Mouse (Mus musculus): ENCODE results near the gene Rps6ka2. TPM values are rescaled to one million over a fixed set of nuclear protein-coding genes. Genes with fewer than 3 reads are reported as not detected.
"Not testable (repeated sequence)": the region's sequence is repeated elsewhere in the genome, so short reads cannot be mapped to it uniquely, and the experiment has no call there.

The Rps6ka2 gene
- total RNA-seq (2021) = 10 to 100 TPM; 12.9 to 23.2 TPM
- long read RNA-seq, experiment 1, partial matches to known transcripts = 5 of 6 reads
- long read RNA-seq, experiment 1, other reads (novel, unspliced or antisense) = 1 of 6 reads
- long read RNA-seq, experiment 2, full-length matches to known transcripts = 3 of 6 reads
- long read RNA-seq, experiment 2, partial matches to known transcripts = 1 of 6 reads
- long read RNA-seq, experiment 2, other reads (novel, unspliced or antisense) = 2 of 6 reads

DNA sequence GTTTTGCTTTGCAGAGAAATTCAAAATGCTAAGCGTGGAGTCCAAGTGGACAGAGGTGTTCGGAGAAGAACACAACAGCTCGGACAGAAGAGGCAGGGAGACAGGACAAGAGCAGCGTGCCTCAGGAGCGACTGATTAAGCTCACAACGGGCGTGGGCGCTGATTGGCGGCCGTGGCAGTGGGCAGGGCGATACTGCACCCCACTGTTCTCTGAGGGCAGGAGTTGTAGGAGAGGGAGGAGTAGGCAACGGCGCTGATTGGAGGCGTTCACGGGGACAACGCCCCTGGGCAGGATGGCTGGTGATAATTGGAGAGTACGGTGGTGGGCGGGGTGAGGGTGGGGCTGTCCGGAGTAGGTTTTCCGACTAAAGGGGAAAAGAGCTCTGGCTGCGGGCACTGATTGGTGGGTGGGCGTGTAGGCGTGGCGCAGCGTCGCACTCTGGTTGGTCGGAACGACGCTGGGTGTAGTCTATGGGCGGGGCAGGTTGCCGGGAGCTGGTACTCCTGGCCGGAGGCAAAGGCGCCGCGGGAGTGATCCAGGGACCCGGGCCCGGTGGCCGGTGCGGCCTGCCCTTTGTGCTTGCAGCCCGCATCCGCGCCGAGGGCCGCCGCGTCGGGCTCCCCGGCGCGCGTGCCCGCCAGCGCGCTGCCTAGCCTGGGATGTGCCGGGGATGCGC lies at the start of gene Rps6ka2:
TSS of gene Rps6ka2 (plus strand) at position 489 of the 677 bp plus-strand sequence.
- peak; percentile 97 for DNase-seq

DNA sequence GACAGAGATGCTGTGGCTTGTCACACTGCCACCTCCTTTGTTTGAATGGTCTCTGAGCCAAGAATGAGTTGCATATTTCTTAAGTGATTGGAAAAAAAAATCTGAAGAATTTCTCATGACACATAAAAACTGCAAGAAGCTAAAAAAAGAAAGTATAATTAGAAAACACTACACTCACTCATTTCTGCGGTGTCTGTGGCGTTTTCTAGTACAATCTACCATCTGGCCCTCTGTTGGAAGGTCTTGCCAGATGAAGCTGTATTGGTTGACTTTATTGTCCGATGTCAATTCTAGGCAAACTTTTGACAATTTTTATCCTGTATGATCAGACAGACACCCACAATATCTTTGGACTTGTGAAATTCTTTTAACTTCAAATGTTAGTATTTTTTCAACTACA lies 49.1 kb upstream of the Rps6ka2 start:
- DNase-seq = not testable (repeated sequence)

DNA sequence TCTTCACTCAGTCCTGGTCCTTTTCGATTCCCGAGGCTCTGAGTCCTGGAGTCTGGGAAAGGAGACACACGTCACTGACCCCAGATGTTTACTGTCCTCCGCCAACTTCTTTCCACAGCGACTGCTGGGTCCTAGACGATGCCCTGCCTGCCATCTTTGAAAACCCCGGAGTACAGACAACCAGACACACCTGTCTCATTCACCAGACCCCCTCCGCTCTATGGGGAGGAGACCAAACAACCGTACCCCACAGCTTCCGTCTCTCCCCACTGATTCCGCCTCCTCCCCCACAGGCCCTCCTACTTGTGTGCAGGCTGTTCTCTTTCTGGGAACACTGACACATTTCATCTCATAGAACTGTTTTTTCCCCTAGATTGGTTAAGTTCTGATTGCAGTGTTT lies 47.4 kb upstream of the Rps6ka2 start:
- DNase-seq = not testable (repeated sequence)

DNA sequence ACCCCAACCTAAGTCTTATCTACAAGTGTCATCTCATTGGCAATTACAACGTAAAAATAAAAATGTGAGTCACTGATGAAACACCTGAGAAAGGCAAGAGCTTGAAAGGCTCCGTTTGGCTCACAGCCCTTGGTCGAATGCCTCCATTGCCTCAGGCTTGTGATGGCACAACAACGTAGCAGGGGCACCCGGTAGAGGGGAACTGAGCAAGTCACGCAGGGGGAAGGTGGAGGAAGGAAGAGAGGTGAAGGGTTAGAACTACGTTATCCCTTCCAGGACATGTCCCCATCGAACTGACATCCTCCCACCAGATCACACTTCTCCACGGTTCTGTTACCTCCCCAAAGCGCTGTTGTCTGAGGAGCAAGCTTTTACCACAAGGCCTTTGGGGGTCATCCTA lies 43.4 kb upstream of the Rps6ka2 start:
- not testable (repeated sequence) for DNase-seq

DNA sequence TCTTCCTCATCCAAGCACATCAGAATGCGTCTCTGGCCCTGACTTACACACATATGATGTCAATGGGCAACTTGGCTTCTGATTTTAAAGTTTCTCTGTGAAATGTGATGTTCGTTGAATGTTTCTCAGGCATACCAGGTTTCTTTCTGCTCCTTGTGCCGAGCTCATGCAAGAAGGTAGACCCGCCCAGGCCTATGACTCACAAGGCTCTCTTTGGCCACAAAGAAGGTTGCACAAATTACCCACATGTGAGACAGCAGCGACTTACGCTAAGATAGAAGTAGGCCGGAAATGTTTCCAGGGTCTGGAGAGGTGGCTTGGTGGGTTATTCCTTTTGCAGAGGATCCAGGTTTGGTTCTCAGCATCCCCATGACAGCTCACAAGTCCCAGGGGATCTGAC lies 35.9 kb upstream of the Rps6ka2 start:
- not testable (repeated sequence) for DNase-seq

DNA sequence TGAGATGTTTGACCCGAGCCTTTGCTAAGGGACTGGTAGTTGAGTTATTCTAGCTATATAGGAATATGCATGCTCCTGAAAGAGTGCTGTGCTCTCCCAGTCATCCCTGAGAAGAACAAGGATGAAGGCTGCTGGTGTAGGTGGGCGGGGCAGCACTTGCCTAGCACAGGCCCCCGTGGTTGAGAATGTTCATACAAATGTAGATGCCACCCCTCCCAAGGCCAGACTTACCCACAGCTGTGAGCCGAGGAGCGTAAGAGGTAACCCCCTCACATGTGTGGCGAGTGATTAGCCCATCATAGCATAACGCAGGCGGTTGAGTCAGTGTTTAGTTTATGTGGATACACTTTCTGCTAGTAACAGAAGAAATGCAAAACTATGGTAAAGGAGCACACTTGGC lies 34.6 kb upstream of the Rps6ka2 start:
- not testable (repeated sequence) for DNase-seq

DNA sequence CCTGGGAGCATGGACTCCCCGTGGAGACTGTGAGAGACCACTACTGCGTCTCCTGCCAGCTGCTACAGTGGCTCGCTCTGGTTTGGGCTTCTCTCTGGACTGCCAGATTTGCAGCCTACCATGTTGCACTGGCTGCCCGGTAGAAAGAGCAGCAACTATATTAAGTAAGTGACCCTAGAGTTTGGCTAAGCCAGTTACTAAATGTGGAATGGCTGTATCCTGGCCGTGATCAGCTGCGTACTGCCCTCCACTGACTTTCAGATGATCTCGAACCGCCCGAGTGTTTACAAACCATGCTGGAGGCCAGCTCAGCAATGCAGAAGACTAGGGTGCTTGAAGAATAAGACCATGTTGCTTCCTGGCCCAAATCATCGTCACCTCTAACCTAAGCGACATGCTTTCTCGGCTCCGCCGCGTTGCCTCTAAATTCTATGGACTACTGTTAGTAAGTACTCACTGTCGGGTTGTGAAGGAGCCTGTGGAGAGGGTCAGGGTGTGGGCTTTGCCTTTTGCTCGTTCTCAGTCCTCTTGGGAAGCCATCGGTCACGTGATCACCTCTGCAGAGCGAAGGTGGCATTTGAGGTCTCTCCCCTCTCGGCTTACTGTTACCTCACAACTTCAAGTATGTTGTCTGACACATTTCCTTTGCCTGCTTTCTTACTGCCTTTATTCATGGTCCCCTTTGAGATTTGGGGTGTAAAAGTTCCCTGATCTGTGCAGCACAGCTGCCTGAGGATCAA lies 31.6 kb upstream of the Rps6ka2 start:
- no peak for DNase-seq

DNA sequence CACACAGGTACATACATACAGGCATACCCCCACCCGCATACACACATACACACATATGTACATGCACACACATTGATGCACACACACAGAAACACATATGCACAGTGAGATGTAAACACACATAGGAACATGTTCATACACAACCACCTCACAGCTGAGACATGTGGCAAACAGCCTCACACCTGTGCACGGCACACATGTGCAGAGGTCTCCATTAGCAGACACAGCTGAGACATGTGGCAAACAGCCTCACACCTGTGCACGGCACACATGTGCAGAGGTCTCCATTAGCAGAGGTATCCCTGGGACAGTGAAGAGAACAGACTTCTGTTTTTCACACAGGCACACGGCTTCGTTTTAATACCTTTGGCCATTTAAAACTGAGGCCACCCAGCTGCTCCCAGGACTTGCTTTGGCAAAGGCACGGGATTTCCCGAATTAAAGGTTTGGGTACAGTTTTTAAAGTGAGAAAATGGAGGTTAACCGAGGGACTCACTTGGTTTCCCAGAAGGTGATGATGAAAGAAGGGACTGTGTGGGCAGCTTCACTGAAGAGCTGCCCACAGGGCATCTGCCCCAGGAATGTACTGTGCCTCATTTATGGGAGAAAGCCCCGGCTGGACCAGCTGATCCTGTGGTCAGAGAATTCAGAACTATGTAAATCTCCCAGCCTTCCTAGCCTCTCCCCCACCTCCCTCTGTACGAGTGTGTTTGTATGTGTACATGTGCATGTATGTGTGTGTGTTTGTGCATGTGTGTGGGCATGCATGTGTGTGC lies 29.3 kb upstream of the Rps6ka2 start:
- no peak for DNase-seq

DNA sequence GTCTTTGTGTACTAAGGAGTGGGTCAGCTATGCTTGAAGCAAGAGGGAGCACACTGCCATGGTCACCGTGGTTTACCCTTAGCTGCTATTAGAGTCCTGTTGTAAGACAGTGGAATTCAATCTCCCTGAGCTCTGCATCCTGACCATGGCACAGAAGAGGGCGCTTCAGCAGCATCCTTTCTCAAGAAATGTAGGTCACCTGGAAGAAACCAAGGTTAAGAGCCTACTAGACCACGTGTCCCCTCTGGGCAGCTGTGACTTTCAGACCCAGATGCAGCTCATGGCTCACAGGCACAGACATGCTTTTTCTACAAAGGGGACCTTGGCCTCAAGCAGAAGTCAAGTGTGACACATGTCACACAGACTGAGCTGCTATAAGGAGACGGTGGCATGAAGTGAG lies 27.5 kb upstream of the Rps6ka2 start:
- DNase-seq = peak; percentile 19

DNA sequence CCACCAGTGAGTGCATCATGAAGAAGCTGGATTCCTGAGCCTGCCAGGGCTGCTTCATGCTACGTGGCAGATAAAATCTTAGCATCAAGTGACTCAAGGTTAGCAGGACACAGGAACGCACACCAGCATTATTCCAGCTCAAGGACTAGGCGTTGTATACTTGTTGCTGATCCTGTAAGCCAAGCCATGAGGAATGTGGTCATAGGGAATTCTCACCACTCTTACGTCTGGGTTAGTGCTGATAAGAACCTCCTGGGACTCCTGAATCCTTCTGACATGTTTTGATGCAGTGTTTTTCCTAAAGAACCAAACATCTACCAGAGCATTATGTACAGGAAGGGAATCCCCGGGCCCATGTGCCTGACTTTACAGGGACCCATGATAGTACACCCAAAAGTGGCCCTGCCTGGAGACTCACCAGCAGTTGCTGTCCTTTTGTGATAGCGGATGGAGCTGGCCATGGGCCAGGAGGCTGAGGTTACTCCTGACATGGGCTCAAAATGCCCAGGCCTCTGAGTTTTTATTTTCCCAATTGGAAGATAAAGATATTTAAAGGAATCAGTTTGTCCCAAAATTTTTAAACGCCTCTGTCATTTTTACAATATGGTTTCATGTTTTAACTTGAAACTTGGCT lies 25.9 kb upstream of the Rps6ka2 start:
- DNase-seq = peak; percentile 41

DNA sequence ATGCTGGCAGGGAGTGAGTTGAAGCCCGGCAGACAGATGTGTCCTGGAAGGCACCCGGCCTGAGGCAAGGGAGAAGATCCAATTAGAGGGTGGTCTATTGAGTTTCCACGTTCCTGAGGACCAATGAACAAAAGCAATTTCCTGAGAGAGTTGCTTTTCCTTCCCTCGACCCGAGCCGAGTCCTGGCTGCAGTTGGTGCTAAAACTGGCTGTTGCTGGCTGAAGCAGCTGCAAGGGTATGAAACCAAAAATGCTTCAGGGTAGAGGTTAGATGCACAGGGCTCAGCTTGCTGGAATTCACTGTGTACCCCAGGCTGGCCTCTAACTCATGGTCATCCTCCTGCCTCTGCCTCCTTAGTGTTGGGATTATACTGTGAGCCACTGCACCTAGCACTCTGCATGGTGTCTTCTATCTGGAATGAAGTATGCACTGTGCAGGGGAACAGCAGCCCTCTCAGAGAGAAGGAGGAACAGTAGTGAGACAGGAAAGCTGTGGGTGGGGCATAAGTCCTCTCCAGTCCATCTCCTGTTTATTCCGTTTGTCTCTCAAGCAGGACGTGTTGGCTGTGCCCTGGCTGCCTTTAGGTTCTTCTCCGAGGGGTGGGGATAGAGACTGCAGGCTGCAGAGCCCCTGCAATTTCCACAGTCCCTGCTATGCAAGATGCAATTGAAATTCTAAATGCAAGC lies 24.4 kb upstream of the Rps6ka2 start:
- DNase-seq = no peak

DNA sequence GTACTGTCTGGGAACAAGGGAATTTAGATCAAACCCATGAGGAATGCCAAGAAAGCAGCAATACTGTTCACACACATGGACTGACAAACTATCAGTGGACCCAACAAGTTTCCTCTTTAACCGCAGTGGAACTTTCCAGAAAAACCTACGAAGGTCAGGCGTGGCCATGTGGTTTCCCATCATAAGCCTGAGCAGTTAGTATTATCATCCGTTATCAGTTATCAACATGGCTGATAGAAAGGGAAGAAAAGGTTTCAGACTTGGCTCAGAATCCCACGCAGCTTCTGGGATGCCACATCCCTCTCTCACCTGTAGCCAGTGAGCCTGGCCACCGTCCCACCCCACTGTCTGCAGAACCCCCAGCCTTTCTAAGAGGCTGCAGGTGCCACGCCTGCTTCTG lies 23.4 kb upstream of the Rps6ka2 start:
- no peak for DNase-seq

DNA sequence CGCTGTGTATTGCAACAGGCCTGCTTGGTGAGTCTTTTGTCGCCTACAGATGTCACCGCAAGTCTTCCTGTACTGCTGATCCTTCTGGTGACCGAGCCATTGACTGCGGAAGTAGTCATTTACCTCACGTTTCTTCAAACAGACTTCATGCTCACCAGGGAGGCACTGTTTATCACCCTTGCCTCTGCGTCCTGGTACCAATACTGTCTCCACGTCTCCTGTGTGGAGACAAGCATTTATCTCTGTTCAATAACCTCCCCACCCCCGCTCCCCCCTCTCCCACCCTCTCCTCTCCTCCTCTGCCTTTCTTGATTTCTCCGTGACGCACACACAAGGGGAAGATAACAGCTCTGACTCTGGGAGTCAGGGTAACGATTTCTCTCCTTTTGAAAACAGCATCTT lies 22.0 kb upstream of the Rps6ka2 start:
- DNase-seq = no peak

DNA sequence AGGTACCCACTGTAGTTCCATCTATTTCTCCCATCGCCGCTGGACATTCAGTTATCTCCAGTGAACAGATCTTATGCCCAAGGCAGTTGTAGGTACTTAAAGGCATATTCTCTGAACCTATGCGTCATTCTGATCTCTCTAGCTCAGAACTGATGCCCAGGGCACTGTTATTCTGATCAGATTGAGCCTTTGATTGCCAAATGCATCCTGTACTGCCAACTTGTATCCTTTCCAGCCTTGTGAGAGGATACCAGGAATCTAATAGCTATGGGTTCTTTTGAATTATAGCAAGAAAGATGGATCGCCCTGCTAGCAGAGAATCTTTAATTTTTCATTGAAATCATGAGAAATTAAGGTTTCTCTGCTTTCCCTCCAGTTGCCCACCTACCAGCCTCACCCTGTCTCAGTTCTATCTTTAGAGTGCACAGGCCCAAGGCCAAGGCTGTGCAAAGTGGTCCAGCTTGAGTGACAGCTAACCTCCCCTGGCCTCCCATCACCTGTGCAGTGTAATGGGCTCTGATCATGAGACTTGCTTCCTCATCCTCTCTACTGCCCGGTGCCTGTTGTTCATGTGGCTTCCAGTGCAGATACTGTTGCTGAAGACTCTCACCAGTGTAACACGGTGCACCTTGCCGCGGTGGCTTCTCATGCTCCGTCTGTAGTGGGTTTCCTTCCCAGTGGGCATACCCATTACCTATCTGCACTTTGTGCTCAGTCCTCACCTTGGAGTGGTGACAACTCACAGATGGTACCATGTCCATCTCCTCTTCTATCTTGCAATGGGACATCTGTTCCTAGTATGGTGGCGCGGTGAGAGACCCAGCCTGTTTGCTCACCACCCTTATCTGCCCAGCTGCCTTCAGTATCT lies 20.4 kb upstream of the Rps6ka2 start:
- DNase-seq = no peak

DNA sequence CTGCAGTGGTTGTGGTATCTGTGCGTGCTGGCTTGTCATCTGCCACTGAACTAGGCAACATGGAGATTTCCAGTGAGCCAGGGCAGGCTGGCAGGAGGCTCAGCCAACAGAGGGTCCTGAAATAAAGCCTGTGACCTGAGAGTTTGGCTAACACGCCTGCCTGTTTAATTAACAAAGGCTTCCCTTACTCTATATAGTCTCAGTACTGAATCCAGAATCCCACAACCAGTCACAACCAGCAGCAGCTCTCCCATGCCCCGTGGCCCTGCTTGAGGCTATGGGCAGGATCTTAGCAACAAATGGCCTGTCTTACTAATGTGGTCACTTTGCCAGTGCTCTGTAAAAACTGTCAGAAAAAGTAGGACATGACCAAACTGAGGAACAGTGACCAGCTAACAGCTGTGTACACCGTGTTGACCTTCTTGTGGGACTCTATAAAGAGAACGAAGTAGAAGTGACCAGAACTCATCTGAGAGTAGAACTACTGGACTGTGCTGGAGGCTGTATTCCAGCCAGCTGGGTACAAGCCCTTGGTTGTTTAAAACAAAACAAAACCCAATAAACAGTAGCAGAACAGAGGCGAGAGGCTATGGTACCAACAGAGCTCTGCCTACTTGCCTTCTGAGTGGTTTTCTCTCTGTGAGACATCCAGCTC lies 18.3 kb upstream of the Rps6ka2 start:
- DNase-seq = no peak

DNA sequence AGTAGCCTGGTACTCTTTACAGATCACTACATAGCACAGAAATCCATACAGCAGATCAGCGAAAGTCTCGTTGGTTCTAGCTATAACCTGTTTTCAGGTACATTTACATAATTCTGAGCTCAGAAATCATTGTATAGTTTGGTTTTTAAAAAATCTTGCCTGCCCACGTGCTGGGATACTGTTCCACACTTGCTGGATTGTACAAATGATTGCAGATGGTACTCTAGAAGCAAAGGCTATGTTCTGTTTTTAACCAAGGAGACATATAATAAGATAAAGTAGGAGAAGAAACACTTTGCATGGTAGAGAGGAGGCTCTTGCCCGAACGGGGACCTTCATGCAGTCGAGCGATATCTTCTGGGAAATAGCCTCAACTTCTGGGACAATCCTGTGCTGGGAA lies 17.3 kb upstream of the Rps6ka2 start:
- DNase-seq = no peak

DNA sequence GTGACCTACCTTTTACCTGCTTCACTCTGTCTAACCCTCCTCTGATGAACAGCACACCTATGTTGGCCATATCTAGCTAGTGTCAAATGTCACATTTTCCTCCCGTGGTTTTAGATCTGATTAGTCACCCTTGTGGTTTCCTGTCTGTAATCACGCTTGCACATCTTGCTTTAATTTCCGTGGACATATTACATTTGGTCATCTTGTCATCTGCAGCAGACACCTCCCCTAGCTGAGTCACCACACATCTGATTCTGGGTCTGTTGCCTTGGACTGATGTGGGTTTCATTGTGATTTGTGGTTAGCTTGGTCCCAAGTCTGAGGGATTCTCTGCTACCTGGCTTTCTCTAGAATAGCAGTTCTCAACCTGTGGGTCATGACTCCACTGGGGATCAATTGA lies 6.0 kb upstream of the Rps6ka2 start:
- no peak for DNase-seq

DNA sequence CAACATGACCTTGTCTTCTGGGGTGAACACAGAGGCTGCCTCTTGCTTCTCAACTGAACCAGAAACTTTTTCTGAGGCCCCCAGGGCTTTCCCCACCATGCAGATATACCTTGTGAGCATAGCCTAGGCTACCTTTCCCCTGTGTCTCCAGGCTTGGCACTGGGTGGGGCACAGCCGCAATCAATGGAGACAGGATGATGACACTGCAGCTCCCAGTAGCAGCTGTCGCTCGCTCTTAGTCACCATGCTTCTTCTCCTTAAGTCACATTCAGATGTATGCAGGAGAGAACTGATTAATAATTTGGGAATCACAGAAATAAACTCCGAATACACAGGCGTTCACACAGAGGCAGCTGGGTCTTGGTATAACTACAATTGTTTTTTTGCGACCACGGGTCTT lies 4.4 kb upstream of the Rps6ka2 start:
- no peak for DNase-seq

DNA sequence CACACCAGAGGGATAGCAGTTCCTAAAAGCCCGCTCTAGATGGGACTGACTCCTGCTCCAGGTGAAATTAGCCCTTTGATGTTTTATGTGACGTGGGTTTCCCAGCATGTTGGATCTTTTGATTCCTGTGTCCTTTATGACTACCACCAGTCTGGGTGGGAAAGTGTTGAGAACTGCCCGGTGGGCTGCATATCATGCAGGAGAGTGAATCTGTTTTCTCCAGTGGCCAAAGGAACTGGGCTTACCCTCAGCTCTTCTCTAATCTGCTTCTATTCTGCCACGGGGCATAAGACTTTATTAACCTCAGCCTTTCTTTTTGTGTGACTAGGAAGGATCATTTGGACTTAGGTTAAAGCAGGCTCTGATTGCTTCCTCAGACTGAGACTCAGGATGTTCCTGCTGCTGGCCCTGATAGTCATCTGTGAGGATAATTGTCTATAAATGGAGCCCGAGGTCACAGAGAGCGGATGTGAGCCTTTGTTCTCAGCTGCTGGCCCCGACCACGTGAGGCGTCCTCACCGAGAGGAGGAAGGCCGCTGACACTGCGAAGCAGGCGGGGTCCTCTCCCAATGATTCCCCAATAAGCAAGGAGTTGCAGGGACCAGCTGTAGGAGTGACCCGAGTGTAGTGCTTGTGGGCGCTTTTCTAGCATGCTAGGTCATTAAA lies 821 bp upstream of the Rps6ka2 start:
- DNase-seq = peak; percentile 78

Data from adrenal gland, postnatal 10 days (tissue).